Mouse (Mus musculus) spleen, postnatal 36 days (tissue): ENCODE results near the gene Serping1.

Source experiments
- DNase-seq, 2 experiments: peaks; one replicate each; pipeline ENCODE4 v3.0.0; 2022; ENCODE audit warnings: low spot score in 2 of 2, mixed read lengths in 1 of 2

Gene Serping1

GRCm38 (mm10) chr2:84779210-84779609, 4.0 kb upstream of the Serping1 start:
- DNase-seq: peak in 1 of 2 experiments; percentile 7

GRCm38 (mm10) chr2:84777706-84778105, 2.5 kb upstream of the Serping1 start:
- no peak for DNase-seq

GRCm38 (mm10) chr2:84775665-84776064, 421 bp upstream of the Serping1 start:
- no peak for DNase-seq

GRCm38 (mm10) chr2:84774751-84775150, 493 bp downstream of the Serping1 start:
- DNase-seq: peak; percentile 7 to 31

GRCm38 (mm10) chr2:84773195-84773594, 2.0 kb downstream of the Serping1 start:
- no peak for DNase-seq

- DNase-seq: no peak
Measured at GRCm38 (mm10) chr2:84772454-84772853, 2.8 kb downstream of the Serping1 start.

- DNase-seq: no peak
Measured at GRCm38 (mm10) chr2:84770501-84770900, 4.7 kb downstream of the Serping1 start.

- no peak for DNase-seq
Measured at GRCm38 (mm10) chr2:84762818-84763217, 12.4 kb downstream of the Serping1 start.

GRCm38 (mm10) chr2:84762295-84762694, 12.9 kb downstream of the Serping1 start:
- no peak for DNase-seq

GRCm38 (mm10) chr2:84761840-84762239, 13.4 kb downstream of the Serping1 start:
- DNase-seq: no peak

GRCm38 (mm10) chr2:84761309-84761708, 13.9 kb downstream of the Serping1 start:
- no peak for DNase-seq

GRCm38 (mm10) chr2:84760777-84761176, 14.5 kb downstream of the Serping1 start:
- no peak for DNase-seq

GRCm38 (mm10) chr2:84758542-84759127, 16.6 kb downstream of the Serping1 start:
- DNase-seq: peak; percentile 10 to 31

GRCm38 (mm10) chr2:84757026-84757682, 18.1 kb downstream of the Serping1 start:
- no peak for DNase-seq

- DNase-seq: no peak
Measured at GRCm38 (mm10) chr2:84756245-84756644, 19.0 kb downstream of the Serping1 start.

- DNase-seq: no peak
Measured at GRCm38 (mm10) chr2:84750115-84750514, 25.1 kb downstream of the Serping1 start.

GRCm38 (mm10) chr2:84744126-84744525, 31.1 kb downstream of the Serping1 start:
- DNase-seq: no peak

GRCm38 (mm10) chr2:84743561-84743960, 31.7 kb downstream of the Serping1 start, which contains the start of gene Gm19426:
Gm19426 (minus strand) TSS chr2:84743655.
- peak in 1 of 2 experiments; percentile 7 for DNase-seq

GRCm38 (mm10) chr2:84742451-84743283, 32.6 kb downstream of the Serping1 start:
- no peak for DNase-seq

- DNase-seq: no peak
Measured at GRCm38 (mm10) chr2:84741841-84742450, 33.3 kb downstream of the Serping1 start.

- DNase-seq: no peak
Measured at GRCm38 (mm10) chr2:84740608-84741333, 34.5 kb downstream of the Serping1 start.
